Mouse (Mus musculus): Measurements from ENCODE around the gene Tas2r138.
"Not testable (repeated sequence)": the region's sequence is repeated elsewhere in the genome, so short reads cannot be mapped to it uniquely, and the experiment has no call there.

The Tas2r138 gene

DNA sequence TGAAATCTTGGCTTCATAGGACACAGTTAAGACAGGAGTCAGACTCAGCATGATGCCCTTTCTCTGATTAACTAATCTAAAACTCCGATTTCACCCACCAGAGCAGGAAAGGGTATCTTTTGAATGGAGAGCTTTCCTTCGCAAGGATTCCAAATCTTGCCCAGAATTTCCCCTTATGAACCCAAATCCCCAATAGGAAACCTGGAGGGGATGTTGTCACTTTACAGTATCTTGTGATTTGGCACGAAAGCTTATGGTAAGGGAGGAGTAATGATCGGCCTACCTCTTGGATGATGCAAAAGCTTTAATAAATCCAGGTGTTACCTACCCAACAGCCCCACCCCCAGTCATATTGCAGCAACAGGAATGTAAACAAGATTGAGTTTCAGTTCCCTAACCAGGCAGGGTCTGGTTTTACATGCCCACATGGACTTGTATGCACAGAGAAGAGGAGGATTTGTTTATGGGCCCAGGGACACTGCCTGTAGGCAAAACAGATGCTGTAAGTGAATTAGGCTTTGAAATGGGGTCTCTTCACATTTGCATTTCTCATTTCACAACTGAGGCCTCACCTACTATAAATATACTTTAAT, at the start of gene Tas2r138:
TSS of gene Tas2r138 (minus strand) at position 51 of the 593 bp plus-strand sequence.
- no peak for DNase-seq (ENCODE audit: low spot score in 2 of 2)

DNA sequence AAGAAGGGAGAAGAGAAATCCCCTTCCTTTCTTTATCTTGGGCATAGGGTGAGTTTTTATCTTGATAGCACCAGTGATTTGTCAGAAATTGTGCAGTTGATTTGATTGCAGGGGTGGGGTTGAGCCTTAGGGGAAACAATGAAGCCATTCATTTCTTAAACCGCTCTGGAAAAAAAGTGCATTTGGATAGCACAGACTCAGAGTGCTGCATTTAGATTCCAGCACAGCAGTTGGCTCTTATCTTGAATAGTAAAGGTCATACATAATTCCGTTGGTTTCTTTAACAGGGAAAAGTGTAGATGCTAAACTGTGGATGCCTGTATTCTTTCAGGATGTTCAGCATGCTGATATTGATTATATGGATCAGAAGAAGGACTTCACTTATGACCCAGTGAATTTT, 47.8 kb upstream of the Tas2r138 start:
- DNase-seq (ENCODE audit: low spot score in 2 of 2): no peak

DNA sequence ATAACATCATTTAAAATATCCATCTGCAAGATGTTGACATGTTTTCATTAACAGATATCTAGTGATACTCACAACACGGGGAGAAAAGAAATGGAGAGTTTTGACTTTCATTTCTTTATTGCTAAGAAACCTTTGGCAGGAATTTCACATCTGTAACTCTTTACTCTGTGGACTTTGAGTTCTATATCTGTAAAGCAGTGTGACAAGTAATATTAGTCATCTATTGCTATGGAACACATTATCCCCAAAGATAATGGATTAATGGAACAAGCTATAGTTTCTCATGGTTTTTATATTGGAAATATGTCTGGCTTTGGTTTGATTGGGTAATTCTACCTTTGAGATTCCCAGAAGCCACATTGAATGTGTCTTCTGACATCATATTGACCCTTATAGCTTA, 37.8 kb upstream of the Tas2r138 start:
- no peak for DNase-seq (ENCODE audit: low spot score in 2 of 2)

DNA sequence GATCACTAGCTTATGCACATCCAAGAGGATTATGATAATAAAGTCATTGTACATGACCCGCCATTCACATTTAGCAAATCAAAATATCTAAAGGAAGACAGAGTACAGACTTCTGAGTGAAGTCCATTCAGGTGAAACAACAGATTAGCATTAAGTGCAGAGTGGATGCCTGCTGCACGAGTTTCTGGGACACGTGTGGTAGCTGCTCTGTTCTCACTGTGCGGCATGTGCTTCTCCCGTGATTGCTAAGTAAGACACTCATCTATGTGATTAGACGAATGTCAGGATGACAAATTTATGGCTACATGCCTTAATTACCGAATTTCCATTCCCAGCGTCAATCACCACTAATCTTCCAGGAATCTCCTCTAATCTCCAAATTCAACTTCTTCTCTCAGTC, 32.6 kb upstream of the Tas2r138 start:
- no peak for DNase-seq (ENCODE audit: low spot score in 2 of 2)

DNA sequence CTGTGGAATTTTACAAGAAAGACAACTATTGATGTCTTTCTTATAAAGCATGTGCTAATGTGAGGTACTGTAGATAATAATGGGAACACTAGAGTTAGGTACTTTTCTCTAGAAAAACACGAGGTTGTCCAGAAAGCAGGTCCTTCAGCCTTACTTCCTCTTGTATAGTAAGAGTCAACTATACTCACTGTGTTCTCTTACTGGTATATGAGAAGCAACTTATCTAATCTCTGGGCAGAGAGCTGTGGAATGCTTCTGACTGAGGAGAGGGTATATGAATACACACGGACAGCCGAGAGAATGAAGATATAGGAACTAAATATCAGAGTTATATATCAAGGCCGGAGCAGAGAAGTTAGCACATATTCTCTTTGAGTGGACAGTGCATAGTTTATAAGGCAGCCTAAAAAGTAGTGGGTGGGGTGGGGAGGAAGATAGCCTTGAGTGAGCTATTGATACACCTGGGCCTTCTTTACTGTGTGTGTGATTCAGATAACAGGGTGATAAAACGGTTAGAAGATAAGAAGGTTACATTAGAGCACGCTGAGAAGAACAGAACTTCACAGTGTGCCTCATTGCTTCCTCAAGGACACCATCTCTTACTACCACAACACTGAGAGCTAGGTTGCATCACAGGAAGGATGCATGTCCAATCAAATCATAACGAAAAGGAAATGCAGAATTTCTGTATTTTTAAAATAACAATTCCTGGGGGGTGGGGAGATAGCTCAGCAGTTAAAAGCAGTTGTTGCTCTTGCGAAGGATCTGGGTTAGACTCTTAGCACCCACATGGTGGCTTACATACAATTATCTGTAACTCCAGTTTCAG, 27.8 kb upstream of the Tas2r138 start:
- DNase-seq (ENCODE audit: low spot score in 2 of 2): no peak

DNA sequence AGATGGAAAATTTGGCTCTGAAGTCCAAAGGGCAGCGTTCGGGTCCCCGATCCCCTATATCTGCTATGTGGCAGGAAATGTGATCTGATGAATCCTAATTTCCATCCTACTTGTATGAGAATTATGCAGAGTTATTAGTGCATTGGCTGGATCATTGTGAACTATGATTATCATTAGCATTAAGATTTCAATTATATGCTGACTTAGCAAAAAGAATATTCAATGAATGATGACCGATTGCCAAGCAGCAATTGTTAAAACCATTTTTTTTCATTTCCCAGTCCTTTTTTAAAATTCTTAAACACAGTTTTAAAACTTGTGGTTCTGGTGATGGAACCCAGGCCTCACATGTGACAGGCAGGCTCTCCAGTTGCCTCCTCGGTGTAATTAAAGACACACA, 24.6 kb upstream of the Tas2r138 start:
- DNase-seq (ENCODE audit: low spot score in 2 of 2): no peak

DNA sequence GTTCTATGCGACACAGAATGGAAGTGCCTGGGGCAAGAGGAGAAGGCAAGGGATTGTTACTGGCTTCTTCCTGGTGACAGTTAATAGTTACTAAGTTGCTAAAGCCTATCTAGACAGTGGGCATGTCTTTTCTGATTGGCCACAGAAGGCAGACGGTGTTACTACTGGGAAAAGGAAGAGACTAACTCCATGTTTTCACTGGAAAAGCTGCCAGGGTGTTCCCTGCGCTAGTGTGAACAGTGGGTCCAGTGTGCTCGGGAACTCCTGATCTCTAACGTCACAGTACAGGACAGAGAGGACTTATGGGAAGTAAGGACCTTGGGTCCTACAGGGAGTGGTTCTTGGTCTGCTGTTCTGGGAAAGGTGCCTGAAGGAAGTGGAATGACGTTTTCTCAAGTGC, 22.4 kb upstream of the Tas2r138 start:
- no peak for DNase-seq (ENCODE audit: low spot score in 2 of 2)

DNA sequence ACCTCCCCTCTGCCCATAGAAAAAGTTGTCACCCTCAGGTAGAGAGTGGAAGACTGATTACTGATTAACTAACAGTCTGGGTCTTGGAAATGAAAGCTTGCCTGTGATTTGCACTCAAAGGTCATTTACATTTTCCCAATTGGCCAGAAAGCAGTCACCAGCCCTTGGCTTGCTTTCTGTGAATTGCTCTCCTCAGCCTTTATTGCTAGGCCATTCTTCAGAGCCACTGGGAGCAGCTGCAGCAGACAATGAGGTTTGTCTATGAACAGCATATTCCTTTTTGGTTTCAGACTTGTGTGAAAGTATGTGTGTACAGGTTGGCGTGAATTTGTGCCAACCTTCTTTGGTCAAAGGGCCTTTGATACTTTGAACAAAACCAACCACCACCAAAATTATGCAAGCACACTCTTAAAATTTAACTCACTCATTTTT, 21.5 kb upstream of the Tas2r138 start:
- no peak for DNase-seq (ENCODE audit: low spot score in 2 of 2)

DNA sequence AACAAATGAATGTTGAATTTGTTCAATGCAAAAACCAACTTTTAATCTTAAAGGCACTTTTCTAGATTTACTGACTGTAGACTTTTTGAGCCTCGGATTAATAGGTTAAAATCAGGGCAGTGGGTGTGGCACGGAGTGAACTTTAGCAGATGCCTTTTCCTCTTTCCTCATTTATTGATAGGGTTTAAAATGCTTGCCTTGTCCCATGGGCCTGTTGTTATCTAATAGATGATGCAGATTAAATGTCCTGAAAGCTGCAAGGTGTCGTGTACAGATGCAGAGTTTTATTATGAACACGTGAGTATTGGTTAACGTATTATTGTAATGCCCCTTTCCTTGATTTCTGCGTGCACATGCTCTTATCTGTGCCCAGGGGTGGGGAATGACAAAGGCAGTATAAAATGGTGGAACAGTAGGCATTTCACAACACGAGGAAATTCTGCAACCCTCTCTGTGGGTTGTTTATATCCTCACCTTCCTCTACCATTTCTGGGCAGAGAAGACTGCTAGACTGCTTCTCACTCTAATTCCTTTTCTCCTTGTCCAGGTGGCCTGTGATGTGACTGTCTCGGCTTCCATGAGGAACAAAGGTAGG, 15.4 kb upstream of the Tas2r138 start, which contains the start of gene Mgam:
TSS of gene Mgam (plus strand) at position 426 of the 595 bp plus-strand sequence.
- DNase-seq (ENCODE audit: low spot score in 2 of 2): no peak

DNA sequence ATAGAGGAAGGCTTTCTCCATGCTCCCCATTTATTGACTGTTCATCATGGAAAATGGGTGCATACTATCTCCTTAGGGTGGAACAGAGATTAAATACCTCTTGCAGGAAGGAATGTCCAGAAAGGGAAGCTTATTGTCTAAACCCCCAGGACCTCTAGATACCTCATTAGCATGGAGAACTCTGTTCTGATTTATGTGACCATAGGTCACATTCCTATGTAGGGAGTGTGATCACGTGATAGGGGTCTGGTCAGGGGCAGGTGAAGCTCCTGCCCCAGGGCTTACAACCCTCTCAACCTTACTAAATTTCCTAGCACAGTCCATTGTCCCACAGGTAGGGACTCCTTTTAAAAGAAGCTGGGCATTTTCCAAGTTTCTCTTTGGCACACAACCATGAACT, 13.0 kb upstream of the Tas2r138 start:
- no peak for DNase-seq (ENCODE audit: low spot score in 2 of 2)

DNA sequence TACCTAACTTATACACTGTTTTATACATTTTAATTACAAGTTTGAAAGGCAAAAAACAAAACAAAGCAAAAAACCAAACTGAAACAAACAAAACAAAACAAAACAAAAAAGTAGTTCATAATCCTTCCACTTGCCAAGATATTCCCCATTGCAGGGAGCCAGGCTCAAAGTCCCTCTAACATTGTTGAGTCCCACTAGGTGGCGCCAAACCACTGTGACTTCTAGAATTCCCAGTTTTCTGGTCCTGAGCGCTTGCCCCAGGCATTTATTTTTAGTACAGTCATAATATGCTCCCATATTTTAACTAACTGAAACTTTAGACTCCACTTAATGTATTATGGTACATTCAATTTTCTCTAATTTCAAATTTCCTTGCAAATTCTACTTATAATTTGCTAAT, 4.9 kb upstream of the Tas2r138 start:
- DNase-seq (ENCODE audit: low spot score in 2 of 2): peak in 1 of 2 experiments; percentile 51

DNA sequence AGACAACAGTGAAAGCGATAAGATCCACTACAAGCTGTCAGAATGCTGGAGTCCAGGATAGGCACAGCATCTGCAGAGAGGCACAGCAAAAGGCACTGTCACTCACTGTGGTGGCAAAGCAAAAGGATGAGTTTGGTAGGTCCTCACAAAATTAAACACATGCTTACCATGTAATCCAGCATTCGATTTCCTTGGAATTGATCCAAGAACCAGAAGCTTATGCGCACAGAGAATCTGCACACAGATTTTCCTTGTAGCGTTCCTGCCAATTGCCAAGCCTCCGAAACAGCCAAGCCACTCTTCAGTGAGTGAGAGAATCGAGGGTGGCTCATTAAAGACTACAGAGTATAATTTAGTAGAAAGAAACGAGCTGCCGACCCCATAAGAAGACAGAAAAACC, 2.9 kb downstream of the Tas2r138 start:
- DNase-seq (ENCODE audit: low spot score in 2 of 2): no peak

DNA sequence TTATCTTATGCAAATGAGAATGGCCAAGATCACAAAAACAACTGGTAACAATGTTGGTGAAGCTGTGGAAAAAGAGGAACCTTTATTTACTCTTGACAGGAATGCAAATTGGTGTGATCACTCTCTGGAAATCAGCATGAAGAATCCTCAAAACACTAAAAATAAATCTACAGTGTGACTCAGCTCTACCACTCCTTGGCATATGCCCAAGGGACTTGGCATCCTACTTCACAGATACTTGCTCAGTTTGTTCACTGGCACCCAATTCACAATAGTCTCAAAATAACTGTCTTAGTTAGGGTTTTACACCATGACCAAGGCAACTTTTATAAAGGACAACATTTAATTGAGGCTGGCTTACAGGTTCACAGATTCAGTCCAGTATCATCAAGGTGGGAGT, 5.7 kb downstream of the Tas2r138 start:
- DNase-seq (ENCODE audit: low spot score in 2 of 2): no peak

DNA sequence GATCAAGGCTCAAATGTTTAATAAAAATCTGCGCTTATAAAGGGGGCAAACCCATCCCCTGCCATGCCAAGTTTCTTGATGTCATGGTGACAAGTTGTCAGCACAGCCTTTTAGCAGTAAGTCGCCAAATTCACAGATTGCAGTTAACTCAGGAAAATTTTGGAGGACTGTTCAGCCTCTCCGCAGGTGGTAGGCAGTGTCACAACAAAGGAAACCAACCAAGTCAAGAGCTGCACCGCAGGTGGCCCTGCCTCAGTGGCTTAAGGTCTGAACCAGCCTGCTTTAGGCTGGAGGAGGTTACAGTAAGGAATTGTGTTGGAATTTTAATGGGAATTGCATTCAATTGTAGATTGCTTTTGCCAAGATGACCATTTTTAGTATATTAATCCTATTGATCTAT, 14.6 kb downstream of the Tas2r138 start:
- DNase-seq (ENCODE audit: low spot score in 2 of 2): not testable (repeated sequence)

DNA sequence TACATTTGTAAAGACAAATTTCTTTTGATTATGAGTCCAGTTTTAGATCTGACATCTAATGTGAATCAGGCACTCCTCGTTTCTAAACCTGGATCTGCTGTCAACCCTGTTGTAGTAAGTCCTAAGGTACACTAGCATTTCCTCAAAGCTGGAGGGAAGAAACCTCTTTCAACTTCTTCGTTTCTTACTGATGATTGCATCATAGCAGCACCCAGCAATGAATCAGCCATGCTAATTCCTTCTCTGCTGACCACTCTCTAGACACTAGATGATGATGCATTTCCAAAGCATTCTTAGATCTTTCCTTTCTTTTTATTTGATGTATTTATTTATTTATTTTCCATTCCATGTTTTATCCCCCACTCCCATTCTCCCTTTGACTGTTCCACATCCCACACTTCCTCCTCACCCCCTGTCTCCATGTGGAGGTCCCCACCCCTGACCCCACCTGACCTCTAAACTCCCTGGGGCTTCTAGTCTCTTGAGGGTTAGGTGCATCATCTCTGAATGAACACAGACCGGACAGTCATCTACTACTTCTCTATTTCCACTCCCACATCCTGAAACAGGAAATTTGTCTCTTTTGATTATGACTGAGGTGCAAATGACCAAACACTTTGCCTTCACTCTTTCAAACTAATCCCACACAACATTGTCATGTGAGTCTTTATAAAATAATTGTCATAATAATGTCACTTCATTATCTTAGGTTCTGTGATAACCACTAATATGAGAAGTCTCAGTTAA, 18.1 kb downstream of the Tas2r138 start:
- no peak for DNase-seq (ENCODE audit: low spot score in 2 of 2)

DNA sequence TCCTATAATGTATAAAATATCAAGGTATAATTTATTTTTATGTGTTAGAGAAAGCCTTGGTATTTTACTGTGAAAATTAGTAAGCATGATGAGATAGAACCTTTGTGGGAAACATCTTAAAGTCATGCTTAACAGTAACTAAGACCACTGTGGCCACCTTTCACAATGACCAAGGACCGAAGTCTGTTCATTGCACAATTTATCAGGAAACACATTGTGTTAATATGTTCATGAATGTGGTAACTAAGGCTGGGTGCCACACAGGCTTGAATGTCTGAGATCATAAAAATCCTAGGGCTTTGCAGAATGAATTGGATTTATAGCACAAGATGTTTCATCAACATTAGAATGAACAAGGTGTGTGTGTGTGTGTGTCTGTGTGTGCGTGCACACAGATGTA, 24.8 kb downstream of the Tas2r138 start:
- DNase-seq (ENCODE audit: low spot score in 2 of 2): no peak

DNA sequence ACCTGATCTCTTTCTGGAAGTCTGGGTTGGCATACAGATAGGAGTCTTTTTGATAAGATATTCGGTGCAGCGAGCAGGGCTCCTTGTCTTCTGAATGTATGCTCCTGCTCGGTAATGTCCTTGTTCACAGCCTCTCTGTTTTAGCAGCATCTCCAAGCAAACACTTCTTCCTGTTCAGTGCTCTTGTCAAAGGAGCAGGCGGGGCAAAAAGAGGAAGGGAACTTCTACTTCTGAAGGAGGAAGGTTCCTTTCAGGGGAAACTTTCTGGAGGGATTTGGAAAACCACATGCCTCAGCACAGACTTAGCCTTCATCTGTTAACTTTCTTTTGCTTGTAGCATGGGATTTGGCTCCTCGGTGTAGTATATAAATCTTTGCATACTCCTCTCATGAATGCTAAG, 27.5 kb downstream of the Tas2r138 start, which contains the start of gene Clec5a:
TSS of gene Clec5a (minus strand) at position 177 of the 400 bp plus-strand sequence.
- no peak for DNase-seq (ENCODE audit: low spot score in 2 of 2)

DNA sequence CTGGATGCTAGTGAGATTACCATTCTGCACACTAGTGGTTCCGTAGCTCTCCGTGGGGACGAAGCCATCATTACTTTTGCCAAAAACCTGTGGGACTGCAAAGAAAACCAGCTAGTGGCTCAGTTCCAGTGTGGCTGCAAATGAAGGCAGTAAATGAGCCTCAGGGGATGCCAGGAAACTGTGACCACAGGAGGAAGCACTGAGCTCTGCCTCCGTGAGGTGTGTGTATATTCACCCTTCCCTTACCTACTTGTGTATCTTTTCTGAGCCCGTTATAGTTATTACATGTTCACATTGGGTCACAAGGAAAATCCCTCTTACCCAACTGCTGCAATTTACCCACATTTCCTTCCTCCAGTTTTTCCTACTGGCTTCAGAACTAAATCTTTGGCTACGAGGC, 28.8 kb downstream of the Tas2r138 start:
- no peak for DNase-seq (ENCODE audit: low spot score in 2 of 2)

DNA sequence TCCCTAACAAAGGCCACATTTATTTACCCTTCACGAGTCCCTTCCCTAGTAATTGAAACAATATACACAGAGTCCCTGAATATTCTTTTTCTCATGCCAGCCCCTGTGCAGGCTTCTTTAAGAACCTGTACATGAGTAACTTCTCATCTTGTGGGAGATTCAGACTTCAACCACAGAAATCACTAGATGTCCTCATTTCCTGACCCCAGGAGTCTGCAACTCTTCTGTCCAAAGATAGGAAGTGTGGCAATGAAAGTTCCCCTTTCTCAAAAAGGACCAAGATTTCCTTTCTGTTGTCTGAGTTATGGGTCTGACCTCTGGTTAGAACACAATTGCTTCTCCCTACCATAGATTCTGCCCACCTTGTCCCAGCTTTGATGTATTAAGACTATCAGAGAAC, 36.8 kb downstream of the Tas2r138 start:
- DNase-seq (ENCODE audit: low spot score in 2 of 2): no peak

DNA sequence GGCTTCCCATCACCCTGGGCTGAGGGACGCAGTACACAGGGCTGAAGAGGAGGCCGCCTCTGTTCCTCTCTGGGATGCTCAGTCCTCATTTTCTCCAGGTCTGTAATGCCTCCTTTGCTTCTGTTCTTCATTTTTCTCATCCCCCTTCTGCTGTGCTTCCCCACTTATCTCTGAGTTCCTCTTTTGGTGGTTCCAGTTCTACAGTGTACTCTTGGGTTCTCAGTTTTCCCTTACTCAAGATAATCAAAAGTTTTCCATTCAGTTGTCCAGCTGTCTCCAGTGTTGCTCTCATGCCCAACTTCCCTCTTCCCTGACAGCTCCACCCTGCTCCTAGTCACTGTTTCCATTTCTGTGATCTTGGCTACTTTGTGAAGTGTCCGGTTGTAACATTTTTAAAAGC, 39.5 kb downstream of the Tas2r138 start:
- DNase-seq (ENCODE audit: low spot score in 2 of 2): no peak

DNA sequence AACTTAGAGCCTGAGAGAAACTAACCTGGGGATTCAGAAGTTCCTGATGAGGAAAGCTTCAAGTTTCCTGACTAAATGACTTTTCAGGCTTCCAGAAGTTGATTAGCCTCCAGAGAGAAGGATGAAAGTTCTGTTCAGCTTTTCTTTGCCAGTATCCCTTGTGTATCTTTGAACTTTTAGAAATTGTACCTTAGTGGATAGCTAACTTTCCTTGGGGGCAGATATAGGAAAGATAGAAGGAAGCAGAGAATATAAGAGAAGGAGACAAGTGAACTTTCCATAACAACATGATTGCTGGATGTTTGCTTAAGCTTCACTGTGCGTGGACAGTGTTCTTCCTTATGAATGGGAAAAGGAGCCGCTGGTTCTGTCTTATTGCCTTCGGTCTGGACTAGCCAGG, 43.9 kb downstream of the Tas2r138 start, which contains the start of gene Olfr460:
TSS of gene Olfr460 (plus strand) at position 301 of the 400 bp plus-strand sequence.
- DNase-seq (ENCODE audit: low spot score in 2 of 2): no peak
